Mouse (Mus musculus) thymus, postnatal 0 days (tissue): ENCODE results near the gene Plcd3. TPM values are rescaled to one million over a fixed set of nuclear protein-coding genes. Genes with fewer than 3 reads are reported as not detected.
A peak's percentile ranks its signal among the peaks of the same experiment; 100 is the strongest.

Experiments
- DNase-seq: peaks from one replicate; pipeline ENCODE4 v3.0.0-alpha.2; 2015; ENCODE audit warnings: low spot score
- polyA plus RNA-seq: library from polyadenylated mRNA; unstranded; fragments of >200 nt; fragmentation: Nextera tagmentation; extraction: Ambion mirVana; gene quantifications from 2 replicates; pipeline ENCODE4 v1.2.1, GENCODE M21; 2015

Gene Plcd3
- 1.2 and 1.3 TPM in 2 replicates for polyA plus RNA-seq

GRCm38 (mm10) chr11:103101481-103101865, at the start of gene Plcd3, which contains the start of gene Acbd4:
Gene Plcd3 (minus strand): TSS chr11:103101658.
Gene Acbd4 (plus strand): TSS chr11:103101682.
- peak; percentile 48 for DNase-seq

GRCm38 (mm10) chr11:103149771-103150170, 48.3 kb upstream of the Plcd3 start:
- no peak for DNase-seq

GRCm38 (mm10) chr11:103147766-103148165, 46.3 kb upstream of the Plcd3 start:
- no peak for DNase-seq

GRCm38 (mm10) chr11:103146386-103146785, 44.9 kb upstream of the Plcd3 start:
- no peak for DNase-seq

GRCm38 (mm10) chr11:103144309-103145285, 43.1 kb upstream of the Plcd3 start:
- DNase-seq: no peak

GRCm38 (mm10) chr11:103142441-103143182, 41.2 kb upstream of the Plcd3 start:
- DNase-seq: peak; percentile 84

- no peak for DNase-seq
Measured at GRCm38 (mm10) chr11:103141944-103142255, 40.4 kb upstream of the Plcd3 start.

- no peak for DNase-seq
Measured at GRCm38 (mm10) chr11:103141101-103141943, 39.9 kb upstream of the Plcd3 start.

GRCm38 (mm10) chr11:103140763-103141100, 39.3 kb upstream of the Plcd3 start:
- DNase-seq: no peak

- no peak for DNase-seq
Measured at GRCm38 (mm10) chr11:103139951-103140762, 38.7 kb upstream of the Plcd3 start.

GRCm38 (mm10) chr11:103136039-103136577, 34.6 kb upstream of the Plcd3 start:
- no peak for DNase-seq

GRCm38 (mm10) chr11:103134221-103134620, 32.8 kb upstream of the Plcd3 start:
- DNase-seq: no peak

- DNase-seq: peak; percentile 14
Measured at GRCm38 (mm10) chr11:103133456-103134185, 32.2 kb upstream of the Plcd3 start.

GRCm38 (mm10) chr11:103132576-103133455, 31.4 kb upstream of the Plcd3 start:
- DNase-seq: peak; percentile 100

GRCm38 (mm10) chr11:103131701-103132575, 30.5 kb upstream of the Plcd3 start, which contains the start of gene Hexim2:
Gene Hexim2 (plus strand): TSS chr11:103132429.
- peak; percentile 45 for DNase-seq

- DNase-seq: no peak
Measured at GRCm38 (mm10) chr11:103120315-103120714, 18.9 kb upstream of the Plcd3 start.

- DNase-seq: no peak
Measured at GRCm38 (mm10) chr11:103119609-103120008, 18.2 kb upstream of the Plcd3 start.
